Mouse (Mus musculus) c-Kit-negative CD71-positive TER-119-positive erythroid progenitor cells, embryonic 14.5 days (primary cell): ENCODE measurements around the gene Spsb3.

ENCODE experiments used
- DNase-seq: peaks from one replicate; pipeline ENCODE4 v3.0.0-alpha.2; 2013; ENCODE audit warnings: low read depth, low spot score

Gene Spsb3

GRCm38 (mm10) chr17:24895571-24896240 is 9.3 kb downstream of the Spsb3 start:
- DNase-seq: no peak

DNA sequence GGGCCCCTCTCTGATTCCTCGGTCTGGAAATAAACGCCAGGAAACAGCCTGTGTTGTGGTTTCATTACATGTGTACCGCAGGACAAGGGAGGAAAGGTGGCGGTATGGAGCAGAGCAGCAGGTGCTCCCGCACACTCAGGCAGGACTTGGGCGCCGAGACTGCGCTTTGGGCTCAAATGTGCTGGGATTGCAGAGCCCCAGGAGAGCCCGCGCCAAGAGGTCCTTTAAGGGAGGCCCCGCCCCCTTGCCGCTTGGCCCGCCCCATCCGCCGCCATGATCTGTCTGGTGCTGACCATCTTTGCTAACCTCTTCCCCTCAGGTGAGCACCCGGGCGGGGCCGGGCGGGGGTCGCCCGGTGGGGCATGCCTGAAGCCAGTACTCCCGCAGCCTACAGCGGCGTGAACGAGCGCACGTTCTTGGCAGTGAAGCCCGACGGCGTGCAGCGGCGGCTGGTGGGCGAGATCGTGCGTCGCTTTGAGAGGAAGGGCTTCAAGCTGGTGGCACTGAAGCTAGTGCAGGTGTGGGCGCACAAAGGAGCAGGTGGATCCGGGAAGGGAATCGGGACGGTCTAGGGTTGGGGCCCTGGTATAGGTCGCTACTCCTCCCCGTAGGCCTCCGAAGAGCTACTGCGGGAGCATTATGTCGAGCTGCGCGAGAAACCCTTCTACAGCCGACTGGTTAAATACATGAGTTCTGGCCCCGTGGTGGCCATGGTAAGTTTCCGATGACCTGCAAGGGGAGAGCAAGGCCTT is 10.0 kb downstream of the Spsb3 start, which contains the start of gene Nme3:
Gene Nme3 (plus strand): TSS at position 260 of the 752 bp plus-strand sequence.
- DNase-seq: peak; percentile 73

GRCm38 (mm10) chr17:24896993-24897269 is 10.5 kb downstream of the Spsb3 start:
- DNase-seq: no peak

DNA sequence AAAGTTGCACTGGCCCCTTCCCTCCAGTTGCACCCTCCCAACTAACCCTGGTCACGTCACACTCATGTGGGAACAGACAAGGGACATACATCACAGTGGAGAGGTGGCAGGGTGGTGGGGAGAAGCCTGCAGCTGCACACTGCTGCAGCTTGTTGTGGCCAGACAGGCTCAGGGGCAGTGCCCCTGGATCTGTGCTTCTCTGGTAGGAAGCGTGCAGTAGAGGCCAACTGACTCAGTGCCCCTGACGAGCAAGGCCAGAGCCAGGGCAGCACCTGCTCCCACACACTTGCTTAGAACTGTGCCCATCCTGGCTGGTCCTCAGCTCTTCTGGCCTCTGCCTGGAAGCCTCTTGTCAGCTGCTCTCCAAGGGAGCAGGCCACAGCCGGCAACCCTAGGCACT is 11.2 kb downstream of the Spsb3 start:
- no peak for DNase-seq

- no peak for DNase-seq
These were observed 11.8 kb downstream of the Spsb3 start for GRCm38 (mm10) chr17:24898041-24898854.

DNA sequence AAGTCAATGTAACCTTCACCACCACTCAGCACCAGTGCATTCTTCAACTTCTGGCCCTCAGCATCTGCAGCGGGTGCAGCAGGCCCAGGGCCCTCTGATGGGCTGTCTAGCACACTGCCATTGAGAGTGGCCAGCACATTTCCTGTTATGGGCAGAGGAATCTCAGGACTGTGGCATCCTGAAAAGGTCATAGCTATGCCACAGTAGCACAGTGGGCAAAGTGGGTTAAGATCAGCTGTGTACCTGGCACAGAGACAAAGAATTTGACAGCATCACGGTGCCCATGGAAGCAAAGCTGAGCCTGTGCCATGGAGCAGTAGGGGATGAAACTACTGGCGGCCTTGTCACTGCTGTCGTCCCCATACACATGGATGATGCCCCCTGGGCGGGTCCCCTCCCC is 12.7 kb downstream of the Spsb3 start:
- no peak for DNase-seq

GRCm38 (mm10) chr17:24900014-24900413 is 13.6 kb downstream of the Spsb3 start:
- no peak for DNase-seq

DNA sequence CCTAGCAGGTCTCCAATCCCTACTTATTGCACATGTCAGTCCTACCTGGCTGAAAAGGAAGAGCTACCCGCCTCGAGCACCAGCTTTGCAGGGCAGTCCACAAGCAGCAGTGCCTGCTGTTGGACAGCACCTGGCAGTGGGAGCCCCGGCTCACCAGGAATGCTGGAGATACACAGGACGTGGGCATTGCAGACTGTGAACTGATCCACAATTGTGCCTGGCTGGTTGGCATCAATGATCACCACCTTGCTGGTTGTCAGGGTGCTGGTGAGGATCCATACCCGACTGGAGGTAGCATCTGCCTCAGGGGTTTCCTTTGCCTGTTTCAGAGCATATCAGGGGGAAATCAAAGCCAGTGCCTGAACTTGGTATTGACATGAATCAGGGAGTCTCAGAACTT is 15.7 kb downstream of the Spsb3 start:
- no peak for DNase-seq

- DNase-seq: peak; percentile 89
These were observed 16.4 kb downstream of the Spsb3 start for GRCm38 (mm10) chr17:24902671-24903474.

DNA sequence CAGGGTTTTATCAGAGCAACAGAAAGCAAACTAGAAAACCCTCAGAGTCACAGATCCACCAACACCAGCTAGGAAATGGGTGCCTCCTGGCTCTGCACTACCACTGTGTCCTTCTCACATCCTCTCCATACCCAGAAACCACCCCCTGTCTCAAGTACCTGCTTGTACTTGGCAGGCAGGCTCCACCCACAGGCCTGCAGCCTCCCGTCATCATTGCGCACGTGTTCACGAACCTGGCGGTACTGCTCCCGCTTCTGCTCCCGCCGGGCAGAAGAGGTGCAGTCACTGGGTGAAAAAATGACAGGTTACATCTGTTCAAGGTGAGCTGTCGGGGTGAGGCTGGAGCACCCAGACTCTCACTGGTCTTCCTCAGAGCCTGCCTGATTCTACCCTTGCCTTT is 17.3 kb downstream of the Spsb3 start:
- DNase-seq: no peak

- no peak for DNase-seq
These were observed 21.1 kb downstream of the Spsb3 start for GRCm38 (mm10) chr17:24907591-24907990.

GRCm38 (mm10) chr17:24913984-24914383 is 27.5 kb downstream of the Spsb3 start:
- no peak for DNase-seq

- DNase-seq: no peak
These were observed 36.8 kb downstream of the Spsb3 start for GRCm38 (mm10) chr17:24923246-24923645.

DNA sequence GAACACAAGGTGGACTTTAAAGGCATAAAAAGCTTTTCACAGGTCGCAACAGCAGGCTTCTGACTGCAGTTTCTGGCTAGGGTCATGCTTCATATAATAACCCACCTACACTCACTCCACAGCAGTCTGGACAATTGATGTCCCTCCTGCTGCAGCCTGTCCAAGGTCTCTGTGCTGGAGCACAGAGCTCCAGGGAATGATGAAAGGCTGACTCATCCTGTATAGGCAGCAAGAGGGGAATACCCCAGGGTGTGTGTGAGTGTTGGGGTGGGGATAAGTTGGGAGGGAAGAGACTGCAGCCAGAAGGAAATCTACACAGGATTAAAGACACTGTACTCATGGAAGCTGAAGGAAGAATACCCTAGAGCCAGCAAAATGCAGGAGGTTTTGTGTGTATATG is 43.1 kb downstream of the Spsb3 start:
- no peak for DNase-seq

DNA sequence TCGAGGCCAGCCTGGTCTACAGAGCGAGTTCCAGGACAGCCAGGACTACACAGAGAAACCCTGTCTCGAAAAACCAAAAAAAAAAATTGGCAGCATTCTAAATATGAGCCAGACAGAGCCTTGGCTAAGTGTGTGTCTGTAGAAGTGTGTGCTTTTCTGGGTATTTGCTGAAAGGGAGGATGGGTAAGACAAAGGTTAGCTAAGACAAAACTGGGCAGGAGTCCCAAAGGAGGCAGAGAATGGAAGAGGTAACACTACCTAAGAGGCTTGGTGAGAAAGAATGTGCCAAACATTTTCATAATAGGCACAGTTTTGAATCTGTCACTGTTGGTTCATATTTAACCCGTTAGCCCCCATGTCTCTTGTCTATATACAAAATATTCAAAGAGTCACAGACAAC is 46.0 kb downstream of the Spsb3 start:
- DNase-seq: no peak

- DNase-seq: no peak
These were observed 46.7 kb downstream of the Spsb3 start for GRCm38 (mm10) chr17:24933163-24933562.

GRCm38 (mm10) chr17:24934926-24935325 is 48.5 kb downstream of the Spsb3 start:
- no peak for DNase-seq

- DNase-seq: no peak
These were observed 49.2 kb downstream of the Spsb3 start for GRCm38 (mm10) chr17:24935666-24936065.

GRCm38 (mm10) chr17:24936259-24937237 is 50.1 kb downstream of the Spsb3 start, which contains the start of gene Mapk8ip3:
Gene Mapk8ip3, minus strand, starts transcription at chr17:24936977.
- peak; percentile 90 for DNase-seq

DNA sequence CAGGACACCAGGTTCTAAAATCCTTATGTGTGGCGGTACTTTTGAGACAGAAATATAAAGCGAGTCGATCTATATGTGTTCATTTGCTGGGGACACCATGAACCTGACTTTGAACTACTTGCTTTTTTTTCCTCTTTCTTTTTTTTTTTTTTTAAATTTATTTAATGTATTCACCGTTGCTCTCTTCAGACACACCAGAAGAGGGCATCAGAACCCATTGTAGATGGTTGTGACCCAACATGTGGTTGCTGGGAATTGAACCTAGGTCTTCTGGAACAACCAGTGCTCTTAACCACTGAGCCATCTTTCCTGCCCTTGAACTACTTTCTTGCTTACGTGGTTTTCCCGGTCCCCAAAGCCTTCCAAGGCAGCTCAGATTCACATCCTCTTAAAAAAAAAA is 50.8 kb downstream of the Spsb3 start:
- DNase-seq: no peak
